Mouse (Mus musculus) midbrain, embryonic 12.5 days (tissue): ENCODE measurements at regions not wholly inside any gene's neighbourhood (a gene's known extent, or its start where the extent isn't known, plus 50 kb on each side); places are given as distances from the start of the nearest gene placed in this dataset.

Experiments
- ATAC-seq: fragments of 200-750 bp; cut with Nextera tagmentation; 2 replicates; pipeline ENCODE4 v1.8.0; 2017; ENCODE audit warnings: low read depth, moderate TSS enrichment, moderate library complexity; ENCODE audit not compliant: low FRiP score
- H3K27ac ChIP-seq: fragments of 300-500 bp; sonication (generic); replicated peaks from 2 replicates; pipeline ENCODE4 v1.5.1; 2016; ENCODE audit warnings: mild to moderate bottlenecking
- H3K27me3 ChIP-seq: fragments of 300-500 bp; sonication (generic); 2 replicates; pipeline ENCODE4 v1.6.1; 2016; ENCODE audit warnings: mild to moderate bottlenecking
- H3K36me3 ChIP-seq: fragments of 300-500 bp; sonication (generic); 2 replicates; pipeline ENCODE4 v1.6.1; 2016
- H3K4me1 ChIP-seq: fragments of 300-500 bp; sonication (generic); 2 replicates; pipeline ENCODE4 v1.6.1; 2016
- H3K4me2 ChIP-seq: fragments of 300-500 bp; sonication (generic); replicated peaks from 2 replicates; pipeline ENCODE4 v1.6.1; 2016; ENCODE audit warnings: mild to moderate bottlenecking, moderate library complexity
- H3K4me3 ChIP-seq: fragments of 300-500 bp; sonication (generic); 2 replicates; pipeline ENCODE4 v1.5.1; 2016; ENCODE audit warnings: mild to moderate bottlenecking
- H3K9ac ChIP-seq: fragments of 300-500 bp; sonication (generic); replicated peaks from 2 replicates; pipeline ENCODE4 v1.6.1; 2016; ENCODE audit warnings: mild to moderate bottlenecking, moderate library complexity
- H3K9me3 ChIP-seq: fragments of 300-500 bp; sonication (generic); 2 replicates; pipeline ENCODE4 v1.6.1; 2016; ENCODE audit warnings: mild to moderate bottlenecking
- WGBS: fragments of 180-500 bp; shearing (Covaris S2); methylation state at CpG from one replicate; pipeline ENCODE4 v1.1.7; 2016; 5-methylcytosine and 5-hydroxymethylcytosine counted together

DNA sequence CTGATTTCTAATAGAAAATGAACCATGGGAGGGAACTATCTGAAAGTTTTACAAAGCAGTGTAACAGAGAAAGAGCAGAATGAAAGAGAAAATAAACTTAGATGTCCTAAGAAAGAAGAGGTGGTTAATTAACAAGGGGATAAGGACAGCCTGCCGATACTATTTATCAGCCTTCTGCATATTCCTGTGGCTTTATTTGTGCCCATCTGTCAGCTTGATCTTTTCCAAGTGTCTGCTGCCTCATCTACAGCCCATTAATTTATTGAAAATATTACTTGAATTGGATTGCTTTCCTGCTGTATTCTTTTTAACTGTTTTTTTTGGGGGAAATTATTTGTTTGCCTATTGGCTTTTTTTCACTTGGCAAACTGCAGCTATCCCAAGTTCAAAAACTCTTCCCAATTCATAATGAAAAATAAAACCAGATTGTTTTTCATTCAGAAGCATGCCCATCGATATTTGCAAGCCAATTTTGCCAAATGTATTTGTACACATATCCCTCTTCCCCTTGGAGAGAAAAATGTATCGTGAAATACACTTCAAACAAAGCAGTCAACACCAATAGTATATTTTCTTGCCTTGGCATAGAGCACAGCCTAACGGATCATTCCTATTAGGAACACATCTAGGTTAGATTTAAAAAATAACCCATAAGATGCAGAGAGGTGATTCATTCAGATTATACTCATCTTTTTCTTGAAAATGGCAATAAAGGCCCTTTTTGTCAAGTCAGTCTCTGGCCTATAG is 289.3 kb downstream of the Rnf152 start:
- no peaks in the 10 kb centered on the region for H3K27me3 ChIP-seq
- no peak overlapping the region for H3K27ac ChIP-seq
- no peaks in the 10 kb centered on the region for H3K4me1 ChIP-seq
- H3K4me2 ChIP-seq: no peak overlapping the region
- no peaks in the 10 kb centered on the region for H3K36me3 ChIP-seq
- 82% methylated on average over 4 of the region's 4 CpGs for WGBS
- ATAC-seq: no peak
- H3K9ac ChIP-seq: no peak overlapping the region
- no peak overlapping the region for H3K4me3 ChIP-seq
- no peaks in the 10 kb centered on the region for H3K9me3 ChIP-seq

DNA sequence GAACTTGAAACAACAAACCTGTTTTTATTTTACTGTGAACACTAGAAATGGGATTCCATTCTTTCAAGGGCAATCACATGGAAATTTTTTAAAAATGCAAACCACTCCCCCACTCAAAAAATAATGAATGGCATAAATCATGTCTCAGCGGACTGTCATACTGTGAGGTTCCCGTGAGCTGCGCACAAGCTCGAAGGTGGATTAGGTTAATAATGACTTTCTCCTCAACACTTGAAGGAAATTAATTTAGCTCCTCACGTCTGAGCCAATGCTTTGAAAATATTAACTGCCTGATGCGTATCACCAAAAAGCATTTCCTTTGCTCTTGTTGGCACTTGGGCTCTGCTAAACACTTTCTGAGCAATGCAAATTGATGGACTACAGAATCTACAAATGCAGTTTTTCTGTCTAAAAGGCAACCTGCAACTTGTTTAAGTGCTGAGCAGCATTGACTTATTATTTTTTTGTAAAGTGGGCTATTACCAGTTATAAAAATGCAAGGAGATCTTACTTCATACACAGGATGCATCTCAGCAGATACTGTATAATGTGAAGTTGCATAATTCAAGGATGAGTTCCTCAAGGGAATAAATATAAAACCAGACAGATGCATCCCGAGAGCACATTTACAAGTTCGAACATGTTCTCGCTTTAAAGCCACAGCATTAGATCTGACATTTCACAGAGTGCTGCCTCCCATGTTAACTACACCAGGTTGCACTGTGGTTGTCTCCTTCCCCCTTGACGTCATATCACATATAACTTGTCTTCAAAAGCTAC is 282.4 kb downstream of the Cdh20 start:
- H3K4me3 ChIP-seq: no peak overlapping the region
- H3K9ac ChIP-seq: no peak overlapping the region
- 77% methylated on average over 10 of the region's 10 CpGs for WGBS
- no peak overlapping the region for H3K27ac ChIP-seq
- H3K4me2 ChIP-seq: no peak overlapping the region
- no peak for ATAC-seq
- H3K9me3 ChIP-seq: no peaks in the 10 kb centered on the region
- H3K36me3 ChIP-seq: no peaks in the 10 kb centered on the region
- H3K4me1 ChIP-seq: no peaks in the 10 kb centered on the region
- H3K27me3 ChIP-seq: no peaks in the 10 kb centered on the region
